Mouse (Mus musculus): Measurements from ENCODE around the gene Lst1.
A peak's percentile ranks its signal among the peaks of the same experiment; 100 is the strongest.
"Not testable (repeated sequence)": the region's sequence is repeated elsewhere in the genome, so short reads cannot be mapped to it uniquely, and the experiment has no call there.

The Lst1 gene

GRCm38 (mm10) chr17:35187959-35188610 lies at the start of gene Lst1:
Lst1 (minus strand) TSS chr17:35188439.
- DNase-seq (ENCODE audit: low spot score in 2 of 2): no peak

- DNase-seq (ENCODE audit: low spot score in 2 of 2): no peak
These were observed 49.3 kb upstream of the Lst1 start for GRCm38 (mm10) chr17:35237504-35237903.

DNA sequence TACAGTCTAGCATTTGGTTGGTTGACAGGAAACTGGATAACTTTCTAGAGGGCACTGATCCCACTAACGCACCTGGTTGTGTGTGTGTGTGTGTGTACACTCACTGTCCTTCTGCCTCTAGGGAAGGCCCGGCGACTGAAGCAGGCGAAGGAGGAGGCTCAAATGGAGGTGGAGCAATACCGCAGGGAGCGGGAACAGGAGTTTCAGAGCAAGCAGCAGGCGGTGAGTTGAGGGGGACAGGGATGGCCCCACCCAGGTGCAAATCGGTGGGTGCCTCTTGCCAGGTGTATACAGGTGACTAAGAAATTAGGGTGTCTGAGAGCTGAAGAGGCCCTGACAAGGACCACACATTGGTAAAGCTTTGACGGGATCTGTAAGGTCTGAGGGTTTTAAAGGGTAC lies 48.8 kb upstream of the Lst1 start:
- DNase-seq (ENCODE audit: low spot score in 2 of 2): no peak

GRCm38 (mm10) chr17:35236390-35236746 lies 48.1 kb upstream of the Lst1 start:
- DNase-seq (ENCODE audit: low spot score in 2 of 2): peak; percentile 100

DNA sequence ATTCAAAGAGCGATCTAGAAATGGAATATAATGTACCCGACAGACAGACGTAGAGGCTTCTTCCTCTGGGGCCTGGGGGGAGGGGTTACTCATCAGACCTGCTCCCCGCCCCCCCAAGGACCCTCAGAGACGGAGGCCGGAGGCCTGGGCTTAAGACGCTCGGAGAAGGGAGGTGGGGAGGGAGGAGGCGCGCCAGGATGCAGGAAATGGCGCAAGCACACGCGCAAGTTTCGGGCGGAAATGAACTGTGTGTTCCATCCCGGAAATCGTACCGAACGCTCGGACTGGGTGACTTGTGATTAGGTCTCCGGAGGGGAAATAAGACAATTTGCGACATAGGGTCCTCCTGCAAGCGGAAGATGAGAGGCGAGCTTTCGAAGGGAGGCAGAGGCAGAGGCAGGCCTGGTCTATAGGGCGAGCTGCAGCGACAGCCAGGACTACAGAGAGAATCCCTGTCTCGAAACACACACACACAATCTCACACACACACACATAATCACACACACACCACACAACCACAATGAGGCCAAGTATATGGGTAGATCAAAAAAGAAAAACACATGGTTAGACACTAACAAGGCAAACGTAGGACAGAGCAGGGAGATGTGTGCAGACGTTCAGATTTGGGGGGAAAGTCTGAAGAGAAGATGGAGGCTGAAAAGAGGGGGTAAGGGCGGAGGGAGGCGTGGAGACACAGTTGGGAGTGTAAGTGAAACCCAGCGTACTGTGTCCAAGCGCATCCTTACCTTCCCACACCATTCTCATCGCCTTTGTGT lies 47.6 kb upstream of the Lst1 start, which contains the start of gene Nfkbil1:
Gene Nfkbil1, minus strand, starts transcription at position 179 of the 776 bp plus-strand sequence.
- DNase-seq (ENCODE audit: low spot score in 2 of 2): peak; percentile 57 to 85

DNA sequence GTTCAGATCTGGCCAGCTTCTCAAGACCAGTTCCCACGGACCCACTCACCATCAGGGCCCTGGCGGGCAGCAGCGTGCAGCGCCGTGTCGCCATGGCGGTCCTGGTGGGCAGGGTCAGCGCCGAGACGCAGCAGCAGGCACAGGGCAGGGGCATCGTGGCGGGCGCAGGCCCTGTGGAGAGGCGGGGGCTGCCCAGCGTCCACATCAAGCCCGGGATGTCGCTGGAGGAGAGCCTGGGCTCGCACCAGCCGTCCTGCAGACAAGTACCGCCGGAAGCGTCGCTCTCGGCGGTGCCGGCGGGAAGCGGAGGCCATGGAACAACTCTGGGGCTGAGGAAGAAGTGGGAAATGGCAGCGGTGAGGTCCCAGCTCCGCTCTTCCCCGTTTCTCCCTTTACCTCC lies 46.7 kb upstream of the Lst1 start:
- DNase-seq (ENCODE audit: low spot score in 2 of 2): no peak

DNA sequence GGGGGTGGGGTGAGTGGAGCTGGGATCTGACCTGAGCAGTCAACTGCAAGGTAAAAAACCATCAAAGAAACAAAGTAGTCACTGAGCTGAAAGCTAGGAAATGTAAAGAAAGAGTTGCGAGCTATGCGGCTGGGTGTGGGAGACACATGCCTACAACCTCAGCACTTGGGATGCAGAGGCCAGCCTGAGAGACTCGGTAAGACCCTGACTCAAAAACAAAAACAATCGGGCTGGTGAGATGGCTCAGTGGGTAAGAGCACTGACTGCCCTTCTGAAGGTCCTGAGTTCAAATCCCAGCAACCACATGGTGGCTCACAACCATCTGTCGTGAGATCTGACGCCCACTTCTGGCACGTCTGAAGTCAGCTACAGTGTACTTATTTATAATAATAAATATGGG lies 45.9 kb upstream of the Lst1 start:
- DNase-seq (ENCODE audit: low spot score in 2 of 2): not testable (repeated sequence)

DNA sequence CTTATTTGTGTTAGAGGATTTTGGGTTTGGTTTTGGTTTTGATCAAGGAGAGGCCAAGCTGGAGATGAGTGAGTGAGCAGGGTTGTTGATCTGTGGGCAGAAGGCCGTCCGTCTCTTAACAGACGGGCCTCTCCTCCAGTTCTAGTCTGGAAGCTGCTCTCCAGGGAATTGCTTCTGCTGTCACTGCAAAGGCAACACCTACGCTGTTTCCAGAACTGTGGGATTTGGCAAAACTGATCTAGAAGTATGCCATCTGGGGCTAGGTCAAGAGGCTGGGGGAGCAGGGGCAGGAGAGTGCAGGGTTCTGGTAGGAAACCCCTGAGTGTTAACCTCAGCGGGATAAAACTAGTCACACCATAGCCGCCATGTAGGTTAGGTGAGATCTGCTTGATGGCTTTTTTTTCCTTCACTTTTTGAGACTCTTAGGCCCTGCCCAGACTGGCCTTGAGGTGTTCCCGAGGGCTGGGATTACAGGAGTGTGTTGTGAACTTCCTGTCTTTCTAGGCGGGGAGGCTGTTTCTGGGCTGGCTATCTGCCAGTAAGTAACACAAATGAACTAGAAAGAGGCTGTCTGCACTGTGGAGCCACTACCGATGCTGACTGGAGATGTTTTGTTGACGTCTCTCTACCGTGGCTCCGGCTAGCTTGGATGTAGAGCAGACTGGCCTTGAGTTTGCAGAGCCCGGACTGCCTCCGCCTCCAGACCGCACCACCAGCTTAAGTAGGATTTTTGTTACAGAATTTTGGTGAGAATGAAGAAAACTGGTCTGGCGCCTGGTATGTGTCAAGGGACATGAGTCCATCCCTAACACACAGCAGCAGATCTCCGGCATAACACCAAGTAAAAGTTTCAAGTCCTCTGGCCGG lies 45.1 kb upstream of the Lst1 start, which contains the start of gene Atp6v1g2:
Gene Atp6v1g2, plus strand, starts transcription at position 547 of the 867 bp plus-strand sequence.
- no peak for DNase-seq (ENCODE audit: low spot score in 2 of 2)

DNA sequence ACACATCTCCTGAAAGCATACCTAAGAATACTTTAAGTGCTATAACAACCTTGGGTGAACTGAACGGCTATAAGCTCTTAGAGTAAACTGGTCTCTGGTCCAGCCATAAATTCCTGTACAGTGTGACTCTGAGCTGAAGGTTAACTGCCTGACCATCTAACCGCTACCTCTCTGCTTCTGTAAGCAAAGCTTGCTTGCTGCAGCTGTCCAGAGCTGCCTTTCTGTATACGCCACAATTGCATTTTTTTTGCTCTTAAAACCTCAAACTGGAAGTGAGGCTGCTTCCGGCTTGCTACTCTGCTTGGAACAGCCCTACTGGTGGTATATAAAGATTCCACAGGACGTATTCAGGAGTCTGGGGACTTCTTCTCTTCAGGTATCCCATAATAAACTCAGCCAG lies 44.4 kb upstream of the Lst1 start:
- DNase-seq (ENCODE audit: low spot score in 2 of 2): no peak

DNA sequence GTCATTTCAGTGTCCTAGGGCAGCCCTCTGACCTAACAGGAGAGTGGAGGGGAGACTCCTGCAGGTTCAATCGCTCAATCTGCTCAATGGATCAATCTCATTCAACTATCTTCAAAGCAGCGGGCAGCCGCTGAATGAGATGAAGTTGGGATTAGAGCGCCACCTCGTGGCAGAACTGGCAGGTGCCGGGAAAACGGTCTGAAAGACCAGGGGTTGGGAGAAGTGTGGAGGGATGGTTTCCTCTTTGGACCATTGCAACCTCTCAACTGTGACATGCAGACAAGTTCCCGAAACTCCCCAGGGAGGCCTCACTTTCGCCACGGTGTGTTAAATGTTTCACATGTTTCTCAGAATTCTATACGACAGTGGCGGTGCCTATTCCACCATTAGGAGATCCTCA lies 43.8 kb upstream of the Lst1 start:
- DNase-seq (ENCODE audit: low spot score in 2 of 2): peak; percentile 82 to 88

DNA sequence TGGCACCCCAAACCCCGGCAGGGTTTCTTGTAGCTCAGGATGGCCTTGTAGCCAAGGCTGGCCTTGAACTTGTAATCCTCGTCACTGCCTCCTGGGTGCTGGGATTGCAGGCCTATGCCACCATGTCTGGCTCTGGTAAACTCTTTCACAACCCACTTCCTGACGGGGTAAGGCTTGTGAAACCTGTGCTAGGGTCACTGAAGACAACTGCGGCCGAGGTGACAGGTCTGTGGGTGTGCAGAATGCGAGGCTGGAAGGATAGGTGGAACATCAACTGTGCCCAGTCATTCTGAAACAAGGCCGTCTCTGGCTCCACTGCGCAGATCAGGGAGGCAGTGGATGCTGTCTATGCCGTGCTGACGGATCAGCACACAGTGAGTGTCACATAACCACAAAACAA lies 42.8 kb upstream of the Lst1 start:
- no peak for DNase-seq (ENCODE audit: low spot score in 2 of 2)

GRCm38 (mm10) chr17:35226561-35227046 lies 38.4 kb upstream of the Lst1 start:
- no peak for DNase-seq (ENCODE audit: low spot score in 2 of 2)

DNA sequence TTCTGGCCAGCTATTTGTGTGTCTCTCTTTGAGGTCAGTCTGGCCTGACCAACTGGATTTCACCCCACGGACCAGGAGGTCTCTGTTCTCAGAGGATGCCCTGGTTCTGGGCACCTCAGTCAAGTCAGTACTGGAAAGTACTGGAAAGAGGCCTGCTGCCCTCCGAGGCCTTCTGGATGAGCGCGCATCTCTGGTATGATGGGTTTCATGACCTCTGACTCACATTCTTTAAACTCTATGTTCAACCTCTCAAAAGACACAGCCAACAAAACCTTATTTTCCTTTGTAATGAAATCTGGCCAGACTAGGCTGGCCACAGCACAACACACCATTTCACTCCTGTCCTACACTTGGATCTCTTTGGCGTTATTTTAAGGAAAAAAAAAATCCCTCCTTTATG lies 37.2 kb upstream of the Lst1 start:
- no peak for DNase-seq (ENCODE audit: low spot score in 2 of 2)

GRCm38 (mm10) chr17:35224641-35225040 lies 36.4 kb upstream of the Lst1 start:
- no peak for DNase-seq (ENCODE audit: low spot score in 2 of 2)

DNA sequence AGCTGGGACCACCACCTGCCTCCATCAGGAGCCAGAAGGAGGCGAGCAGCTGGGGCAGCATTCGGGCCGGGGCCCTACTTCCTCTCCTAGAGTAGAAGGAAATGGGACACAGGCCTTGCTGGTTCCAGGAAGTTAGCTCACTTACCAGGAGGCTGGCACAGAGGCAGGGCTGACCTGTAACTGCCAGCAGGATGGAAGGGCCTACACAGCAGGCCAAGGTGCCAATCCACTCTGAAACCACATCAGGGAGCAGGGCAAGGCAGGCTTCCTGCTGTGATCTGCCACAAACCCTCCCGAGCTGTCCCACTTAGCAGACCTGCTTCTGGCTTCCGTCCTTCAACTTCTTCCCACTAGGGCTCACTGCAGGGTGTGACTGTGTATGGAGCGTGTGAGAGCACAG lies 34.1 kb upstream of the Lst1 start:
- DNase-seq (ENCODE audit: low spot score in 2 of 2): no peak

DNA sequence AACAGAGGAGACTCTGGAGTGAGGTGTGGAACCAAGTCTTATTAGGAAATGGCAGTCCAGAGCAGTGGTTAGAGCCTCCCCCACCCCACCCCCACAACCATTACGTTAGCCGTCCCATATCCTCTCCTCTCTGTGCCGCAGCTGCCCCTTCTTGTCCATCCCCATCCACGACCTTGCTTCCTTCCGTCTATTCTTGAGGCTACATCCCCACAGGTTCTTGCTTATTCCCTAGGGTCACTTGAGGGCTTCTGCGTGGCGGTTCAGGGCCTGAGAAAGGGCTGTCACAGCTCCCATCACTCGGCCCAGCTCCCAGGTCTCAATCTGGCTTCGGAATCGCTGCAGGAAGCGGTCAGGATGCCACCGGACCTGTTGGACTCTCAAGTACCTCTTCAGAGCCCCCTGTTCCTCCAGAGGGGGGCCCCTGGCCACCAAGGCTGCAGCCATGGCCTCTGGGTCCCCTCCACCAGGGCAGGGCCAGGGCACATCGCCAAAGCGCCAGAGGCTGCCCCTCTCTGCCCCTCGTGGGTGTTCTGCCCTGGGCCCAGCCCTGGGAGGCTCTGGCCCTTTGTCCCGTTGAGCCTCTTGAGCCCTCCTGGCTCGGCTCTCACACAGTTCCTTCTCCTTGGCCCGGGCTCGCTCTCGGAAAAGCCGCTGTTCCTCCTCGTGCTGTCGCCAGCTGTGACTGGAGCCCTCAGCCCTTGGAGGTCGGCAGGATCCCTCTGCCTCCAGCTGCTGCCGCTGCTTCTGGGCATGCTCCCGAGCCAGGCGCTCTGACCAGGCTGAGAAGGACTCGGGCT lies 32.1 kb upstream of the Lst1 start, which contains the start of gene Gm16181:
Gene Gm16181, plus strand, starts transcription at position 679 of the 797 bp plus-strand sequence.
- no peak for DNase-seq (ENCODE audit: low spot score in 2 of 2)

GRCm38 (mm10) chr17:35219601-35220041 lies 31.4 kb upstream of the Lst1 start:
- no peak for DNase-seq (ENCODE audit: low spot score in 2 of 2)

DNA sequence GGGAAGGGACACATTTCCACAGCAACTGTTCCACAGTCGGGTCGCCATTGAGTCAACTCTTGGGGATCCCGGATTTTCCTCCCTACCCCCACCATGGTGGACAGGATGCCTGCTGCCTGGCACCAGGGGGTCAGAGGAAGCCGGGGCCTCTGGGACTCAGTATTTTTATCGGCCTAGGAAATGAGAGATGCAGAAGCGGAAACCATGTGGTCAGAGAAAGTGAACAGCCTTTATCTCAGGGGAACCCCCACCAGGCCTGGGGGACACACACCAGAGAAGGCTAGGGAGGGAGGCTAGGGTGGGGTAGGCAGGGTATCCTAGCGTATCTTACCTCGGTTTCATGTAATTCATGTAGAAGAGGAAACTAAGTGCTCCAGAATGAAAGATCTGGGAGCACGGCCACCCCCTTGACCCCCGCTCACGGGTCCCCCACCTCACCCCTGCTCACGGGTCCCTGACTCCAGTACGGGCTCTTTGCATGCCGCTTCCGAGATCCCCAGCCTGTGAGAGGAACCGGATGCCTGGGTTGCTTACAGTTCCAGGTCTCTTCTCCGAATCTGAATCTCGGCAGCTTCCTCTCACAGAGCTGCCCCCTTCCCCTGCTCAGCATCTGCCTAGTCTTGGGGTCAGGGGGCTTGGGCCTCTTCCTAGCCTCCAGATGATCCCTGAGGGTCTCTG lies 30.4 kb upstream of the Lst1 start:
- DNase-seq (ENCODE audit: low spot score in 2 of 2): no peak

DNA sequence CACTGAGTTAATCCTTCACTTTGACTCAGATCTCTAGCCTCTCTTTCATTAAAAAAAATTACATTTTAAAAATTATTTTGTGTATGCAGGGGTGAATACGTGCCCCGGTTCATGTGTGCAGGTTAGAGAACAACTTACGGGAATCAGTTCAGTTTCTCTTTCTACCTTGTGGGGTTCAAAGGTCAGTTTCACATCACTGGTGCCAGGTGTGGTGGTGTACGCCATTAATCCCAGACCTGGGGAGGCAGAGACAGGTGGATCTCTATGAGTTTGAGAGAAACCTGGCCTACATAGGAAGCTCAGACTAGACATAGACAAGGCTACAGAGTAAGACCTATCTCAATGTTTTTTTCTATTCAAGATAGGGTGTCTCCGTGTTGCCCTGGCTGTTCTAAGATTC lies 24.8 kb upstream of the Lst1 start:
- no peak for DNase-seq (ENCODE audit: low spot score in 2 of 2)

DNA sequence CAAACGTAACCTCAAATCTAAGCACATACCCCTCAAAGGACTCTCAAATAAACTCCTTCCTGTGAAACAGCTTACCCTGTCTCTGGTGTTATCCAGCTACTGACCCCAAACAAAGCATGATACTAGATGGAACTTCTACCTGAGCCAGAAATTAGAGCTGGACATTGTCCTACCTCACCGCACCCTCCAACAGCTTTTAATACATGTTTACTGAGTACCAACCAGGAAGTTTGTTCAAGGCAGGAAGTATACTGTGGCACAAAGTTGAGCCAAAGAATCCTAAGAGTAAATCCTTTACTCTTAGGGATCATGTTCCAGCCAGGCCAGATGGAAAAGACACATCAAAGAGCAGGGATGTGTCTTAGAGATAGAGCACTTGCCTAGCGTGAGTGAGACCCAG lies 22.4 kb upstream of the Lst1 start:
- DNase-seq (ENCODE audit: low spot score in 2 of 2): no peak

Measured in cerebellum, postnatal 4 days (tissue).